Mouse (Mus musculus) NIH3T3 (cell line): ENCODE results near the gene Epyc.

Experiments used
- DNase-seq: peaks from one replicate; pipeline ENCODE4 v3.0.0-alpha.2; 2012; ENCODE audit warnings: low read depth

Epyc gene

GRCm38 (mm10) chr10:97643768-97644167, at the start of gene Epyc:
Epyc (plus strand) TSS chr10:97644068.
- DNase-seq, result no peak

GRCm38 (mm10) chr10:97595680-97596079, 48.2 kb upstream of the Epyc start:
- DNase-seq, result no peak

- DNase-seq, result no peak
Measured at GRCm38 (mm10) chr10:97601744-97602143, 42.1 kb upstream of the Epyc start.

GRCm38 (mm10) chr10:97603256-97603655, 40.6 kb upstream of the Epyc start:
- DNase-seq, result no peak

- no peak for DNase-seq
Measured at GRCm38 (mm10) chr10:97606579-97606978, 37.3 kb upstream of the Epyc start, which contains the start of gene Kera. Kera (plus strand) TSS chr10:97606879.

- DNase-seq, result no peak
Measured at GRCm38 (mm10) chr10:97622328-97622727, 21.5 kb upstream of the Epyc start.

- peak; percentile 79 for DNase-seq
Measured at GRCm38 (mm10) chr10:97624381-97624780, 19.5 kb upstream of the Epyc start.

GRCm38 (mm10) chr10:97625116-97625515, 18.8 kb upstream of the Epyc start:
- DNase-seq, result peak; percentile 75

- peak; percentile 69 for DNase-seq
Measured at GRCm38 (mm10) chr10:97626543-97626942, 17.3 kb upstream of the Epyc start.

- no peak for DNase-seq
Measured at GRCm38 (mm10) chr10:97631061-97631460, 12.8 kb upstream of the Epyc start.

- peak; percentile 78 for DNase-seq
Measured at GRCm38 (mm10) chr10:97641926-97642325, 1.9 kb upstream of the Epyc start.

- DNase-seq, result peak; percentile 84
Measured at GRCm38 (mm10) chr10:97650334-97650733, 6.5 kb downstream of the Epyc start.

- no peak for DNase-seq
Measured at GRCm38 (mm10) chr10:97659489-97659888, 15.6 kb downstream of the Epyc start.

GRCm38 (mm10) chr10:97668656-97669055, 24.8 kb downstream of the Epyc start:
- DNase-seq, result no peak

- peak; percentile 86 for DNase-seq
Measured at GRCm38 (mm10) chr10:97670202-97670601, 26.3 kb downstream of the Epyc start.

GRCm38 (mm10) chr10:97673239-97673638, 29.4 kb downstream of the Epyc start:
- no peak for DNase-seq

- no peak for DNase-seq
Measured at GRCm38 (mm10) chr10:97682981-97683380, 39.1 kb downstream of the Epyc start.

GRCm38 (mm10) chr10:97687198-97687597, 43.3 kb downstream of the Epyc start:
- peak; percentile 48 for DNase-seq

- peak; percentile 74 for DNase-seq
Measured at GRCm38 (mm10) chr10:97689425-97689824, 45.6 kb downstream of the Epyc start.

GRCm38 (mm10) chr10:97692913-97693312, 49.0 kb downstream of the Epyc start, which contains the start of gene Ccer1:
Ccer1 (plus strand) TSS chr10:97693059.
- no peak for DNase-seq

- no peak for DNase-seq
Measured at GRCm38 (mm10) chr10:97693398-97694135, 49.7 kb downstream of the Epyc start.

- no peak for DNase-seq
Measured at GRCm38 (mm10) chr10:97702321-97702720, 58.5 kb downstream of the Epyc start.

GRCm38 (mm10) chr10:97704562-97704961, 60.7 kb downstream of the Epyc start:
- DNase-seq, result peak; percentile 87

GRCm38 (mm10) chr10:97712687-97713086, 68.8 kb downstream of the Epyc start:
- DNase-seq, result peak; percentile 89
